Mouse (Mus musculus) T-helper 1 cell (primary cell): ENCODE results near the gene Rabac1.

Experiments
- in situ Hi-C: fragments of 300-600 bp; cut with MboI, MseI; formaldehyde crosslinking; loops from one replicate; pipeline ENCODE4 v1.15.1; 2025; ENCODE audit warnings: high pct_unique_total_duplicates

Rabac1 gene

GRCm38 (mm10) chr7:24971972-24972893 lies at the start of gene Rabac1:
Gene Rabac1, minus strand, starts transcription at chr7:24972754.
- in situ Hi-C loops, result no loop called here

- in situ Hi-C loops, result no loop called here
Observed at GRCm38 (mm10) chr7:25011592-25011991, 39.0 kb upstream of the Rabac1 start.

DNA sequence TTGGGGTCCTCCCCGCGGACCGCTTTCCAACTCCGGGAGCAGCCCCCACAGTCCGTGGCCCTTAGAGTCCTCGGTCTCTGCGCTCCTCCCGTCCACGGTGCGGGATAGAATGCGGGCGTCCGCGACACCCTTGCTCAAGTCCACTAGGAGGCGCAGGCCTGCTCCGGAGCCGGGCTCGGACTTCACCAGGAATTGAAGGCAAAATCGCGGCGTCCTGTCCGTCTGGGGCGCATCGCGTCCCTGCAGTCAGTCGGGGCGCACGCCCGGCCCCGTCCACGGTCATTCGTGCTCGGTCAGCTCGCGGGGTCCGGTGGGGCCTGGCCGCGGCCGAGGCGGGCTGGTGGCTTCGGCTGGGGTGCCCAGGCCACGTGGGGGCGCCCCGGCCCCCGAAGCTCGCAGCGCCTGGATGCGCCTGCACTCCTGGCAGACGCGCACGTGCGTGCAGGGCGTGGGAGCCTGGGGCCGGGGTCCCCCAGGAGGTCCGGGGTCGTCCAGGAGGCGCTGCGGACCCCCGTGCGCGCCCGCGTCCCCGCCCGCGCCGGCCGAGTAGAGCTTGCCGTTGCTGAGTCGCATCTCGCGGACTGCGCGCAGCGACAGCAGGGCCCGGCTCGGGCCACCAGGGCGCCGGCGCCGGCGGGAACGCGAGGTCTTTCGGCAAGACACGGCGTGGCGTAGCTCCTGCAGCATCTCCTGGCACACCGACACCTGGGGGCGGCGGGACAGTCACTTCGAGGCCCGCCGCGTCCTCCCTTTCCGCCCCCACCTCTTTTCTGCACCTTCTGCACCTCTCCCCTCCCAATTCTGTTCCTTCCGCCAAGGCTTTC lies 37.7 kb upstream of the Rabac1 start:
- in situ Hi-C loops, result no loop called here

GRCm38 (mm10) chr7:25009099-25009700 lies 36.6 kb upstream of the Rabac1 start:
- in situ Hi-C loops, result loop anchor here (5.0 kb wide), 1 partner anchor 587 kb away; no protein-coding TSS in a partner anchor

- in situ Hi-C loops, result loop anchor here (5.0 kb wide), 1 partner anchor 586 kb away; no protein-coding TSS in a partner anchor
Observed at GRCm38 (mm10) chr7:25008635-25009034, 36.1 kb upstream of the Rabac1 start.

- in situ Hi-C loops, result loop anchor here (5.0 kb wide), 1 partner anchor 585 kb away; no protein-coding TSS in a partner anchor
Observed at GRCm38 (mm10) chr7:25007609-25008374, 35.2 kb upstream of the Rabac1 start.

DNA sequence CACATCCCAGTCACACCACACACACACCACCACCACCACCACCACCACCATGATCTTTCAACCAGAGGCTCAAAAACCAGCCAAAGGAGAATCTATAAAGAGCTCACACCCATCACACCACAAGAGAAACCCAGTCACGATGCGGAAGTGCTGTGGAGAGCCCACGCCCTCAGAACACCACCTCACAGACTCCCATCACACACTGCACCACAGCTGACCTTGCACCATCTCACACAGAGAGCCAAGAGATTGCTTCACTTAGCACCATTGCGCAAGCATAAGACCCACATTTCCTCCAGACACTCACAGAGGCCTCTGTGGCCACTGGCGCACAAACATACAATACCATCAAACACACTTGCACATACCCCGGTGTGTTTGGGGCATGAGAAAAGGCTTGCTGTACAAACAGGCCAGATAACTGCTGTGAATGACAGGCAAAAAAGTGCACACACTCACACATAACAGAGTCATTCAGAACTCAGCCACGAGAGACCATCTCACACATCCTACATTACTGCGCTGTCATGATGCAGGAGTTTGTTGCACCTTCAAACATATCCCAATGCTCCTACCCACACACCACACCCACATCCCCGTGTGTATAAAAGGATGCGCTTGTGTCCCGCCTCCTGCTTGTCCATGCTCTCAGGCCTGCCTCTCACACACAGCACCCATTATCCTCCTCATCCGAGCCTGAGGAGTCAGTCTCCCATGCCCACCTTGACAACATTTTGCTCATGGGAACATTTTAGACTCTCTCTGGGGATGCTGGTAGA lies 34.2 kb upstream of the Rabac1 start:
- in situ Hi-C loops, result loop anchor here (5.0 kb wide), 1 partner anchor 584 kb away; no protein-coding TSS in a partner anchor

- in situ Hi-C loops, result loop anchor here (5.0 kb wide), 1 partner anchor 584 kb away; no protein-coding TSS in a partner anchor
Observed at GRCm38 (mm10) chr7:25006171-25006570, 33.6 kb upstream of the Rabac1 start.

GRCm38 (mm10) chr7:25005421-25006065 lies 33.0 kb upstream of the Rabac1 start, which contains the start of gene Atp1a3:
Gene Atp1a3, minus strand, starts transcription at chr7:25005958.
- in situ Hi-C loops, result loop anchor here (5.0 kb wide), 1 partner anchor 583 kb away; no protein-coding TSS in a partner anchor

GRCm38 (mm10) chr7:25004806-25005205 lies 32.3 kb upstream of the Rabac1 start:
- in situ Hi-C loops, result loop anchor here (5.0 kb wide), 1 partner anchor 583 kb away; no protein-coding TSS in a partner anchor

GRCm38 (mm10) chr7:25003820-25004388 lies 31.4 kb upstream of the Rabac1 start:
- in situ Hi-C loops, result no loop called here

DNA sequence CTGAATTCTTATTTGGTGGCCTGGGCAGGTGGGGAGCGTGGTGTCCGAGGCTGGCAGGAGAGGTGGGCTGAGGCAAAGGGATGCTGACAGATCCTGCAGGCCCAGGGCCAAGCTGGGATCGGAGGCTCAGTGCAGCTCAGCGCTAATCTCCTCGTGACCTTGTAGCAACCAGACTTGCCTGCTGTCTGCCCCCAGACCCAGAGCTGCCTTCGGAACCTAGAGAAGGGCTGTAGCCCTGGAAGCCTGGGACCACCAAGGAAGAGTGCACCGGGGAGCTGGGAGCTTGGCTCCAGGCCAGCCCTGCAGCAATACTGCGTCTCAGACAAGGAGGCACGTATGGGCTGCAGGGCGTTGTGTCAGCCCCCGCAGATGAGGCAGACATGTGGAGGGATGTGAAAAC lies 30.7 kb upstream of the Rabac1 start:
- in situ Hi-C loops, result no loop called here

DNA sequence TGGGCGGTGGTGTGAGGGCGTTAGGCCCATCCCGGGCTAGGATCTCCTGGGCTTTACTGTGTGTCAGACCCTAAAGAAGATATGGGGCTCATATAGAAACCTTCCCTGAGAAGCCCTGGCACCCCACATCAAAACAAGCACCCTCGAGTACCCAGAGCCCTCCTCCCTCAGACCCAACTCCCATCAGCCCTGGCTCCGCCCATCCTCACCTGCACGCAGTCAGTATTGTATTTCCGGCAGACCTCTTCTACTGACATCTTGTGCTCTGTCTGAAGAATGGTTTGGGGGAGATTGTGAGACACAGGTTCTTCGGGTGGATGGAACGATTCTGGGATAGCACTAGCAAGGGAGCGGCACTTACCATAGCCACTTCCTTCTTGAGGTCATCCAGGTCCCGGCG lies 28.2 kb upstream of the Rabac1 start:
- in situ Hi-C loops, result no loop called here

DNA sequence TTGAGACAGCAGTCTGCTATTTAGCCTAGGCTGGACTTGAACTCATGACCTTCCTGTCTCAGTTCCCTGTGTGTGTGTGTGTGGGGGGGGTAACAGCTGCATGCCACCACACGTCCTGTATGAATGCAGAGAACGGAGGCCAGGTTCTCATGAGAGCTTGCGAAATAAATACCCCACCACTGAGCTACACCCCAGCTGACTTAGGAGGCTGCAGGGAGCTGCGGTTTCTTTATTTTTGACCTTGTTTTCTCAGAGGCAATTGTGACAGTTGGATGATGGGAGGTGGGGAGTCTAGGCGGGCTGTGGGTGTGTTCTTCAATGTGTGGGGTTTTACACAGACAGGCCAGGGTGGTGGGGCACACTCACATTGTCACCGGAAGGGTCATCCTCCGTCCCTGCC lies 27.7 kb upstream of the Rabac1 start:
- in situ Hi-C loops, result no loop called here

DNA sequence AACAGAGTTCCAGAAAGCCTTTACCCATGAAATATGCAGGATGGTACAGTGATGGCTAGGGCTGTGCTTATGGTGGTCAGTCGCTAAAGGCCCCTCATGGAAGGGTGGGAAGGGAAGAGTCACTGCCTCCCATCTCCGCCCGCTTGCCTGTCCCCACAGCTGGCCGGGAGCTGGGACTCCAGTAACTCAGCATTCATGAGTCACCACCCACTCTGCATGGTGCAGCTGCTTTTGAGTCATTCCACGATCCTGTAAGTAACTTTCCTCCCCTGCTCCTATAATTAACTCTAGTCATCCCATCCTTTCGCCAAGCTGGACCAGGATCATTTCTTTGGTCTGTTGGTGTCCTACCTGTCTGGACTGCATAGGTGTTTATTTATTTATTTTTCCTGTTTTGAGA lies 20.5 kb upstream of the Rabac1 start:
- in situ Hi-C loops, result no loop called here

DNA sequence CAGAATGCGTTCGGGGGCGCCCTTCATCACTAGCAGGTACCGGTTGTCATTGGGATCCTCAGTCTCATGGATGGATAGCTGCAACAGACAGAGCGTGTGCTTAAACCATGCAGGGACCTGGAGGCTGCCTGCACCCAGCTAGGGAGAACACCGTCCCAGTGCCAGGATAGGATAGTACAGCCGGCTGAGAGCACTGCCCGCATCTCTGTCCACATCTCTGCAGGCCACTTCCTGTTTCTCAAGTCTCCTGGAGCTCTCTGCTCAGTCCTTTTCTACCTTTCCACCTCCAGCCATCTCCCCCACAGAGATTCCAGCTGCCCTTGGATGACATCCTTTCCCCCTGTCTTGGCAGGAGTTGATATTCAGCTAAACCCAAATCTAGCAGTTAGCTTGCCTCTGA lies 17.9 kb upstream of the Rabac1 start:
- in situ Hi-C loops, result no loop called here

- in situ Hi-C loops, result no loop called here
Observed at GRCm38 (mm10) chr7:24987941-24988340, 15.4 kb upstream of the Rabac1 start.

- in situ Hi-C loops, result no loop called here
Observed at GRCm38 (mm10) chr7:24985799-24986198, 13.2 kb upstream of the Rabac1 start.

DNA sequence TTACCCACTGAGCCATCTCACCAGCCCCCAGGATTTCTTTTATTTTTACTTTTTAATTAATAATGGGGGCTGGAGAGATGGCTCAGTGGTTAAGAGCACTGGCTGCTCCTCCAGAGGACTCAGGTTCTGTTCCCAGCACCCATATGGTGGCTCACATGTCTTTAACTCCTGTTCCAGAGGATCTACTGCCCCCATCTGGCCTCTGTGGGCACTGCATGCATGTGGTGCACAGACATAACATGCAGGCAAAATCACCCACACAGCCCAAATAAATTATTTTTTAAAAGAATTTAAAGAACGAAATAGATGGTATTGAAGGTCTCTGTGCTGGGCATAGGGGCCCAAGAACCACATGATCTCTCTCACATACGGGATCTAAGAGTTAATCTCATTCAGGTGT lies 11.8 kb upstream of the Rabac1 start:
- in situ Hi-C loops, result no loop called here
